ENCODE assay signal across 7 mouse cellular contexts in genomic region chr8:119778263-119778662, GRCm38 (mm10). TPM values are rescaled to one million over a fixed set of nuclear protein-coding genes. Genes with fewer than 3 reads are reported as not detected.
A peak's percentile ranks its signal among the peaks of the same experiment; 100 is the strongest.
DNase-seq lines count a peak whose midpoint lies in the region; ATAC-seq lines count a peak whose summit lies in the region.

Gene Tldc1 (minus strand): TSS chr8:119778416.

- H3K27me3 ChIP-seq in intestine, embryonic 16.5 days (replicated peaks; ENCODE audit: control insufficient read depth, insufficient read depth, low read length): no peaks in the 10 kb centered on the region
- no peaks in the 10 kb centered on the region for H3K27me3 ChIP-seq in midbrain, embryonic 11.5 days (ENCODE audit: control insufficient read depth, insufficient read depth, low read length)

- DNase-seq in adrenal gland, adult 8-10 months: peak; percentile 100
- DNase-seq in embryo, embryonic 9.5 days (ENCODE audit: extremely low spot score): peak; percentile 99
- DNase-seq in gastrocnemius, postnatal 4 days (ENCODE audit: low spot score in 2 of 2): peak; percentile 98 to 99
- peak; percentile 98 to 100 for DNase-seq in left cerebral cortex, postnatal 36 days (ENCODE audit: low spot score in 2 of 2)
- DNase-seq in midbrain, embryonic 11.5 days (ENCODE audit: low spot score, missing footprints): peak; percentile 100
- peak; percentile 99 for DNase-seq in skeletal muscle tissue, adult 2 months (ENCODE audit: low read depth, low spot score)

- H3K9ac ChIP-seq in intestine, embryonic 16.5 days (ENCODE audit: low read depth, low read length): peak within 1 kb of the TSS; percentile 82
- peak within 1 kb of the TSS; percentile 84 for H3K9ac ChIP-seq in midbrain, embryonic 11.5 days (ENCODE audit: low read length)

- H3K36me3 ChIP-seq in intestine, embryonic 16.5 days (ENCODE audit: control insufficient read depth, insufficient read depth, low read length): no peaks in the 10 kb centered on the region
- no peaks in the 10 kb centered on the region for H3K36me3 ChIP-seq in midbrain, embryonic 11.5 days (ENCODE audit: control insufficient read depth, insufficient read depth, low read length)

- peak within 1 kb of the TSS; percentile 68 for H3K4me3 ChIP-seq in intestine, embryonic 16.5 days (ENCODE audit: low read length)
- peak within 1 kb of the TSS; percentile 53 for H3K4me3 ChIP-seq in midbrain, embryonic 11.5 days (ENCODE audit: low read depth, low read length)

- H3K4me2 ChIP-seq in intestine, embryonic 16.5 days (ENCODE audit: low read depth, low read length): peak within 1 kb of the TSS; percentile 93
- peak within 1 kb of the TSS; percentile 93 for H3K4me2 ChIP-seq in midbrain, embryonic 11.5 days

- under 1% methylated on average over 18 of the region's 18 CpGs for WGBS in intestine, embryonic 16.5 days
- WGBS in midbrain, embryonic 11.5 days: under 1% methylated on average over 18 of the region's 18 CpGs

- H3K27ac ChIP-seq in intestine, embryonic 16.5 days (ENCODE audit: low read length): peak within 1 kb of the TSS; percentile 79
- peak within 1 kb of the TSS; percentile 61 for H3K27ac ChIP-seq in midbrain, embryonic 11.5 days (ENCODE audit: low read depth, low read length)

- intact Hi-C loops in left cerebral cortex, postnatal 36 days (cut with DNase I): loop anchor here (5.0 kb wide), 1 partner anchor 336 kb away; no protein-coding TSS in a partner anchor

- peak; percentile 98 for ATAC-seq in intestine, embryonic 16.5 days
- peak; percentile 97 for ATAC-seq in midbrain, embryonic 11.5 days (ENCODE audit: low FRiP score)

- H3K9me3 ChIP-seq in intestine, embryonic 16.5 days (ENCODE audit: control insufficient read depth, low read length): no peaks in the 10 kb centered on the region
- no peaks in the 10 kb centered on the region for H3K9me3 ChIP-seq in midbrain, embryonic 11.5 days (ENCODE audit: control insufficient read depth, low read length)

- H3K4me1 ChIP-seq in intestine, embryonic 16.5 days (ENCODE audit: control insufficient read depth, insufficient read depth, low read length): peaks cover 14% of the 10 kb centered on the region
- peaks cover 15% of the 10 kb centered on the region for H3K4me1 ChIP-seq in midbrain, embryonic 11.5 days (ENCODE audit: control insufficient read depth, insufficient read depth, low read length)

RNA-seq across cellular contexts. Expression of gene Tldc1, which starts in this region (rescaled TPM):
- 10 to 100 TPM; 16.1 to 18.1 (median 17.1) TPM for total RNA-seq in adrenal gland, adult 8-10 months (2022)
- 1 to 10 TPM; 6.4 to 7.8 TPM for total RNA-seq in gastrocnemius, postnatal 4 days (2021)
- polyA plus RNA-seq in intestine, embryonic 16.5 days (2015; fragmentation: Nextera tagmentation; extraction: Ambion mirVana): 17.8 and 18.1 TPM in 2 replicates
- total RNA-seq in left cerebral cortex, postnatal 36 days (2021): 10 to 100 TPM; 14.3 to 14.5 TPM
- 6.8 and 7.1 TPM in 2 replicates for polyA plus RNA-seq in midbrain, embryonic 11.5 days (2014; fragmentation: Nextera tagmentation; extraction: Ambion mirVana)

Comparison
In these comparisons a context has a peak if more than half of its experiments do, and no peak if none do; other contexts are left out.
1. Peak in every context shown above with its lines: DNase-seq, ATAC-seq, H3K4me3 ChIP-seq and H3K27ac ChIP-seq.